Mouse (Mus musculus) liver, embryonic 16.5 days (tissue): Measurements from ENCODE around the gene Klhl3. TPM values are rescaled to one million over a fixed set of nuclear protein-coding genes. Genes with fewer than 3 reads are reported as not detected.

ENCODE experiments used
- ATAC-seq: fragments of 200-750 bp; cut with Nextera tagmentation; 2 replicates; pipeline ENCODE4 v1.8.0; 2017; ENCODE audit warnings: low read depth, mild to moderate bottlenecking, moderate number of reproducible peaks, moderate library complexity
- H3K27ac ChIP-seq: fragments of 300-500 bp; sonication (generic); 2 replicates; pipeline ENCODE4 v1.5.1; 2014; ENCODE audit warnings: mild to moderate bottlenecking, low read length
- H3K27me3 ChIP-seq: fragments of 300-500 bp; sonication (generic); 2 replicates; pipeline ENCODE4 v1.6.1; 2014; ENCODE audit warnings: low read depth, low read length, mixed read lengths; ENCODE audit not compliant: control insufficient read depth, insufficient read depth
- H3K36me3 ChIP-seq: fragments of 300-500 bp; sonication (generic); 2 replicates; pipeline ENCODE4 v1.6.1; 2014; ENCODE audit warnings: mild to moderate bottlenecking; ENCODE audit not compliant: control insufficient read depth, insufficient read depth
- H3K4me1 ChIP-seq: fragments of 300-500 bp; sonication (generic); 2 replicates; pipeline ENCODE4 v1.6.1; 2014; ENCODE audit warnings: low read depth, low read length, mixed read lengths; ENCODE audit not compliant: control insufficient read depth
- H3K4me2 ChIP-seq: fragments of 300-500 bp; sonication (generic); 2 replicates; pipeline ENCODE4 v1.6.1; 2014; ENCODE audit warnings: low read depth, low read length, mixed read lengths
- H3K4me3 ChIP-seq: fragments of 300-500 bp; sonication (generic); 2 replicates; pipeline ENCODE4 v1.5.1; 2014; ENCODE audit warnings: low read depth, mild to moderate bottlenecking, low read length
- H3K9ac ChIP-seq: fragments of 300-500 bp; sonication (generic); 2 replicates; pipeline ENCODE4 v1.6.1; 2014; ENCODE audit warnings: low read depth, low read length
- H3K9me3 ChIP-seq: fragments of 300-500 bp; sonication (generic); replicated peaks from 2 replicates; pipeline ENCODE4 v1.6.1; 2016; ENCODE audit warnings: low read length; ENCODE audit not compliant: control insufficient read depth
- WGBS: fragments of 180-500 bp; shearing (Covaris S2); extraction: QIAGEN DNeasy Blood & Tissue Kit; methylation state at CpG from one replicate; pipeline ENCODE4 v1.1.7; 2014; ENCODE audit not compliant: insufficient replicate concordance; 5-methylcytosine and 5-hydroxymethylcytosine counted together
- microRNA counts: library from miRNA; unstranded; fragments of <30 nt; microRNA quantifications from one replicate; lab custom pipeline; 2016
- microRNA-seq: library from miRNA; unstranded; fragments of <30 nt; microRNA quantifications from one replicate; pipeline ENCODE4, GENCODE M21; 2016
- polyA plus RNA-seq: library from polyadenylated mRNA; unstranded; fragments of >200 nt; fragmentation: Nextera tagmentation; extraction: Ambion mirVana; gene quantifications from 2 replicates; pipeline ENCODE4 v1.2.1, GENCODE M21; 2015

Gene Klhl3
- polyA plus RNA-seq, 1 experiment from 2014 or later = 1.6 TPM

GRCm38 (mm10) chr13:57959806-57960205, 153.6 kb downstream of the Klhl3 start:
- ATAC-seq = no peak
- H3K27ac ChIP-seq = no peak overlapping the region
- no peak overlapping the region for H3K4me2 ChIP-seq
- no peaks in the 10 kb centered on the region for H3K9me3 ChIP-seq
- WGBS = 62% methylated on average over 5 of the region's 5 CpGs
- H3K4me3 ChIP-seq = no peak overlapping the region
- H3K9ac ChIP-seq = no peak overlapping the region
- H3K36me3 ChIP-seq = no peaks in the 10 kb centered on the region
- no peaks in the 10 kb centered on the region for H3K4me1 ChIP-seq
- H3K27me3 ChIP-seq = no peaks in the 10 kb centered on the region

MicroRNAs encoded within 50 kb of the gene (microRNA counts, 519-probe panel; counts per million panel counts)
- 736 counts per million, percentile 3 among the panel's probes with 10 or more counts for microRNA mmu-miR-874 (lab: Ali Mortazavi, UCI)

Small RNA genes lying within 50 kb of the gene (microRNA-seq; reads per million reads assigned to microRNA genes)
- 203 reads per million, percentile 61 among the genes with 10 or more reads in this experiment for gene Mir874

Other genes with a start within 250 kb of the Klhl3 start
- 0.08 and 0.12 TPM in 2 replicates for gene Spock1, start 205.3 kb downstream of the Klhl3 start, polyA plus RNA-seq
- 5.2 and 5.4 TPM in 2 replicates for gene Hnrnpa0, start 15.0 kb upstream of the Klhl3 start, polyA plus RNA-seq
- 18.3 and 18.9 TPM in 2 replicates for gene Idnk, start 44.1 kb upstream of the Klhl3 start, polyA plus RNA-seq
- gene Ubqln1, start 102.1 kb upstream of the Klhl3 start, polyA plus RNA-seq = 36.2 and 38.0 TPM in 2 replicates
- 4.8 and 5.1 TPM in 2 replicates for gene Gkap1, start 162.1 kb upstream of the Klhl3 start, polyA plus RNA-seq
- 0.02 and 0.04 TPM in 2 replicates for gene Kif27, start 245.5 kb upstream of the Klhl3 start, polyA plus RNA-seq